Mouse (Mus musculus): ENCODE results near the gene Pigq. TPM values are rescaled to one million over a fixed set of nuclear protein-coding genes. Genes with fewer than 3 reads are reported as not detected.

Pigq gene
- total RNA-seq, 2 experiments from 2014 or later, result 38.4 to 39.1 TPM

GRCm38 (mm10) chr17:25958771-25959494 is 14.2 kb upstream of the Pigq start:
- no peak for DNase-seq

GRCm38 (mm10) chr17:25957586-25958051 is 12.9 kb upstream of the Pigq start:
- no peak for DNase-seq

GRCm38 (mm10) chr17:25956631-25957030 is 11.9 kb upstream of the Pigq start:
- DNase-seq, result no peak

GRCm38 (mm10) chr17:25956201-25956600 is 11.5 kb upstream of the Pigq start:
- DNase-seq, result no peak

- DNase-seq, result no peak
Measured at GRCm38 (mm10) chr17:25955736-25956135, 11.0 kb upstream of the Pigq start.

GRCm38 (mm10) chr17:25954671-25955070 is 9.9 kb upstream of the Pigq start:
- DNase-seq, result no peak

- DNase-seq, result no peak
Measured at GRCm38 (mm10) chr17:25953161-25953560, 8.4 kb upstream of the Pigq start.

- DNase-seq, result no peak
Measured at GRCm38 (mm10) chr17:25951803-25952623, 7.3 kb upstream of the Pigq start, which contains the start of gene A930017K11Rik. Gene A930017K11Rik, minus strand, starts transcription at chr17:25952565.

- no peak for DNase-seq
Measured at GRCm38 (mm10) chr17:25951225-25951802, 6.6 kb upstream of the Pigq start.

GRCm38 (mm10) chr17:25950706-25951105 is 6.0 kb upstream of the Pigq start:
- no peak for DNase-seq

GRCm38 (mm10) chr17:25949981-25950380 is 5.2 kb upstream of the Pigq start:
- DNase-seq, result no peak

- DNase-seq, result no peak
Measured at GRCm38 (mm10) chr17:25948051-25948450, 3.3 kb upstream of the Pigq start.

- no peak for DNase-seq
Measured at GRCm38 (mm10) chr17:25947576-25947975, 2.8 kb upstream of the Pigq start.

- no peak for DNase-seq
Measured at GRCm38 (mm10) chr17:25946891-25947290, 2.2 kb upstream of the Pigq start.

GRCm38 (mm10) chr17:25946349-25946748 is 1.6 kb upstream of the Pigq start:
- no peak for DNase-seq

- DNase-seq, result peak; percentile 48
Measured at GRCm38 (mm10) chr17:25945517-25946155, 900 bp upstream of the Pigq start.

- no peak for DNase-seq
Measured at GRCm38 (mm10) chr17:25943769-25944168, 967 bp downstream of the Pigq start.

- DNase-seq, result no peak
Measured at GRCm38 (mm10) chr17:25943221-25943620, 1.5 kb downstream of the Pigq start.

- DNase-seq, result no peak
Measured at GRCm38 (mm10) chr17:25942597-25943151, 2.1 kb downstream of the Pigq start.

GRCm38 (mm10) chr17:25941511-25942241 is 3.1 kb downstream of the Pigq start:
- peak; percentile 84 for DNase-seq

GRCm38 (mm10) chr17:25934526-25934925 is 10.2 kb downstream of the Pigq start:
- DNase-seq, result no peak
